Mouse (Mus musculus) erythroblast, embryonic 14.5 days (primary cell): ENCODE data around the gene Slc35g1. TPM values are rescaled to one million over a fixed set of nuclear protein-coding genes. Genes with fewer than 3 reads are reported as not detected.

Experiments used
- H3K27me3 ChIP-seq: 2 replicates; pipeline ENCODE4 v1.6.1; 2012; ENCODE audit warnings: inconsistent platforms; ENCODE audit not compliant: control insufficient read depth
- H3K36me3 ChIP-seq: 2 replicates; pipeline ENCODE4 v1.6.1; 2012; ENCODE audit warnings: mild to moderate bottlenecking, inconsistent platforms; ENCODE audit not compliant: control insufficient read depth
- H3K4me1 ChIP-seq: 2 replicates; pipeline ENCODE4 v1.6.1; 2012; ENCODE audit warnings: inconsistent platforms; ENCODE audit not compliant: control insufficient read depth
- H3K4me3 ChIP-seq: replicated peaks from 2 replicates; pipeline ENCODE3; 2012; ENCODE audit warnings: moderate library complexity, mild to moderate bottlenecking, inconsistent platforms
- H3K9me3 ChIP-seq: 2 replicates; pipeline ENCODE4 v1.6.1; 2012; ENCODE audit warnings: low read length, inconsistent platforms, mixed read lengths; ENCODE audit not compliant: control insufficient read depth
- GATA1 ChIP-seq: IDR thresholded peaks from 2 replicates; pipeline ENCODE4 v1.6.1; 2012; ENCODE audit warnings: low read length, inconsistent platforms, mixed read lengths
- TAL1 ChIP-seq: IDR thresholded peaks from 3 replicates; pipeline ENCODE4 v1.6.1; 2012; ENCODE audit warnings: low read length, inconsistent platforms, mixed read lengths
- polyA plus RNA-seq: library from polyadenylated mRNA; stranded (reverse); fragments of >175 nt; gene quantifications from 2 replicates; pipeline ENCODE4 v1.2.3, GENCODE M21; 2012

Slc35g1 gene
- polyA plus RNA-seq, 1 experiment = 0.19 TPM

- Histone ChIP-seq H3K36me3 (no peaks in the 10 kb centered on the region), H3K9me3 (no peaks in the 10 kb centered on the region), H3K4me3 (no peak overlapping the region), H3K4me1 (no peaks in the 10 kb centered on the region), H3K27me3 (no peaks in the 10 kb centered on the region)
- TF ChIP-seq TAL1 (no peak), GATA1 (no peak)
These were observed 23.1 kb downstream of the Slc35g1 start for GRCm38 (mm10) chr19:38418819-38419423.

DNA sequence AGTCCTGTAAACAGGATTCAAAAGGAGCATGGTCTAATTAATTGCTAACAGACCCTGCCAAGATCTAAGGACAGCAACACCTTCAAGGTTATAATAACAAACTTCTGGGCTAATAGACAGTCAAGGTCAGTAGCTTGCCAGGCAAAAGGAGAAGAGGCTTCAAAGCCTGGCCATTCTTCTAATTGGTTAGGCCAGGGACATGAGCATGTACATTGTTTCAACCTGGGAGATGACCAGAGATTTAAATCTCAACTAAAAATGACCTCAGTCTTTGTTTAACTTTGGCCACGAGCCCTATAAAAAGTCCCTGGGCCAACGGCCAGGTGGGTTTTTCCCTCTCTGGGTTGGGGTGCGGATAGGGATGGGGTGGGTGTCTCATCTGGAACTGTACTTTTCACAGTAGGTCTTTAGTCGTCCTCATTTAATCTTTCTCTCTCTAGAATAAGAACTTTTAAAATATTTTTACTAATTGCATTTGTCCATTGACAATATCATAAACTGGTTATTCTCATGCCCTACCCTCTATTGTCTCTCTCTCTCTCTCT, 25.0 kb downstream of the Slc35g1 start:
- no peaks in the 10 kb centered on the region for H3K36me3 ChIP-seq
- no peaks in the 10 kb centered on the region for H3K9me3 ChIP-seq
- no peaks in the 10 kb centered on the region for H3K27me3 ChIP-seq
- H3K4me1 ChIP-seq = no peaks in the 10 kb centered on the region
- TF ChIP-seq GATA1 (no peak), TAL1 (no peak)
- H3K4me3 ChIP-seq = no peak overlapping the region

GRCm38 (mm10) chr19:38421436-38421835, 25.7 kb downstream of the Slc35g1 start:
- Histone ChIP-seq H3K36me3 (no peaks in the 10 kb centered on the region), H3K9me3 (no peaks in the 10 kb centered on the region), H3K4me1 (no peaks in the 10 kb centered on the region), H3K27me3 (no peaks in the 10 kb centered on the region), H3K4me3 (no peak overlapping the region)
- no peak for TF ChIP-seq TAL1
- TF ChIP-seq GATA1 = no peak

DNA sequence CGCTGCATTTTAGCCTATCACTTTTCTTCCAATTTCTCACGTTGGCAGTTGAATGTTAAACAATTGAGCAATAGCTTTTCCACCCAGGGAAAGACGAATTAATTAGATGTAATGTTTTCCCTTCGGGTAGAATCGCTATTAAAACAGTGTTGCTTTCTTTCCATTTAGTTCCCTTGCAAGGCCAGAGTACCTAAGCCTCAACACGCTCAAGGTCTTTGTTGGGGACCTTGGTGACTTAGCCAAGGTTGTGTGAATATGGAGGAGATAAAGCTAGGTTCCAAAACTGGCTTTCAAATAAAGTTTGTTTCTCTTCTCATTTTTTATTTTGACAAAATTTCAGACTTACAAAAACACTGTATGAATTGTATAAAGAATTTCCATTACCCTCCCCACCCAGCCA, 27.1 kb downstream of the Slc35g1 start:
- no peaks in the 10 kb centered on the region for H3K27me3 ChIP-seq
- no peak overlapping the region for H3K4me3 ChIP-seq
- no peaks in the 10 kb centered on the region for H3K4me1 ChIP-seq
- no peaks in the 10 kb centered on the region for H3K36me3 ChIP-seq
- no peaks in the 10 kb centered on the region for H3K9me3 ChIP-seq
- TF ChIP-seq TAL1 (no peak), GATA1 (no peak)

DNA sequence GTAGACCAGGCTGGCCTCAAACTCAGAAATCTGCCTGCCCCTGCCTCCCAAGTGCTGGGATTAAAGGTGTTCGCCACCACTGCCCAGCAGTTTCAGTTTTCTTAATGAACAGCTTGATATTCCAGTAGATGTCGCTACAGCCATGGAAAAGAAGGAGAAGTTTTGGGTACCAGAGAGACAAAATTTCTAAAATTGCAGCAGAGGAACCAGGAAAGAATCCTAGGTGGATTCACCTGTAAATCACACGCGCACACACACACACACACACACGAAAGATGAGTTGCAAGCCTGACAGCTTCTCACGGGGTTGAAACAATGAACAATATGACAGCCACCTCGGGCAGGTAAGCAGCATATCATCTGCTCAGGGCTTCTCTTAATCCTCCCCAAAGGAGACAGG, 28.1 kb downstream of the Slc35g1 start:
- Histone ChIP-seq H3K36me3 (no peaks in the 10 kb centered on the region), H3K27me3 (no peaks in the 10 kb centered on the region), H3K4me3 (no peak overlapping the region), H3K4me1 (no peaks in the 10 kb centered on the region), H3K9me3 (no peaks in the 10 kb centered on the region)
- TF ChIP-seq GATA1 = no peak
- TF ChIP-seq TAL1 = no peak

DNA sequence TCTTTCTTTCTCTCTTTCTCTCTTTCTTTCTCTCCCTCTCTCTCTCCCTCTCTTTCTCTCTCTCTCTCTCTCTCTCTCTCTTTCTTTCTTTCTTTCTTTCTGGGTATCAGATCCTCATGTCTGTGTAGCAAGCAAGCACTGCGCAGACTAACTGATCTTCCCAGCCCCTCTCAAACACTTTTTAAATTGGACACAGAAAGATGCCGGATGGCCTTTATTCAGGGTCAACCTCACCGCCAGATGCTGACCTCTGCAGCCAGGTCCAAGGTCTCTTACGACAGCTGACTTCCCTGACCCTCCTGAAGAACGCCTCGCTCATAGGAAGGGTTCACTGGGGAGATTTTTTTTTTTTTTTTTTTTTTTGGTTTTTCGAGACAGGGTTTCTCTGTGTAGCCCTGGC, 28.8 kb downstream of the Slc35g1 start:
- Histone ChIP-seq H3K9me3 (no peaks in the 10 kb centered on the region), H3K4me1 (no peaks in the 10 kb centered on the region), H3K4me3 (no peak overlapping the region), H3K27me3 (no peaks in the 10 kb centered on the region), H3K36me3 (no peaks in the 10 kb centered on the region)
- TF ChIP-seq GATA1 = no peak
- no peak for TF ChIP-seq TAL1

DNA sequence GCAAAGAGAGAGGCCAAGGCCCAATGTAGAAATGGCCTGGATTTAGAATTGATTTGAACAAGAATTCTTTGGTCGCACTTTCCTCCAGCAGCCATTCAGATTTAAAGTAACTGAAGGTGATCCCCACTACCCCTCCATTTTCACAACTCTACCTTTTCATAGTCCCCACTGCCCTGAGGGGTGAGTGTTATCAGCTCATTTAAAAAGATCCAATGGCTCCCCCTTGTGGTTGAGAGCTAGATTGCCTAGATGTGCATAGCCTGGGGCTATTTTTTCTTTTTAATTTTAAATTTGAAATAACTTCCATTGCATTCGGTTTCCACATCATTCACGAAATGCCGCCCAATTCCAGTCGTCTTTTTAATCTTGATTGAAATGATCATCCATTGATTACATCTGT, 33.5 kb downstream of the Slc35g1 start:
- TF ChIP-seq TAL1 = no peak
- TF ChIP-seq GATA1 = no peak
- no peak overlapping the region for H3K4me3 ChIP-seq
- no peaks in the 10 kb centered on the region for H3K9me3 ChIP-seq
- H3K36me3 ChIP-seq = no peaks in the 10 kb centered on the region
- no peaks in the 10 kb centered on the region for H3K4me1 ChIP-seq
- no peaks in the 10 kb centered on the region for H3K27me3 ChIP-seq

DNA sequence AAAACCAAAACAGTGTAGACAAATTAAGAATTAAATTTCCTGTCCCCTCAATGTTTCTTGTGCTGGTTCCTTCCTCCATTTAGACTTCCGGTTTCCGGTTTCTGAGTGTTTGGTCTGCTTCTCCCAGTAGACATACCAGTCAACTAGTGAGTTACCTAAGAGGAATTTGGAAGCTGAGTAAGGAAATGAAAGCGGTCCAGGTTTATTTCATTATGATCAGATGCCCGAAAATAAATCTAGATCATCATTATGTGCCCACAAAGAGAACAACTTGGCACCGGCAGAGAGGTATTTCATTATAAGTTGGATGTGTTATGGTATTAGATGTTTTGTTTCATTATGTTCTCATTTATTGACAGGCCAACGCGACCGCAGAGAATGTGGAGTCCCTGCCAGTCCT, 34.7 kb downstream of the Slc35g1 start:
- H3K27me3 ChIP-seq = no peaks in the 10 kb centered on the region
- no peak overlapping the region for H3K4me3 ChIP-seq
- TF ChIP-seq TAL1 = no peak
- TF ChIP-seq GATA1 = no peak
- no peaks in the 10 kb centered on the region for H3K36me3 ChIP-seq
- H3K4me1 ChIP-seq = no peaks in the 10 kb centered on the region
- H3K9me3 ChIP-seq = peaks cover 3% of the 10 kb centered on the region; the same call in 1 of the 2 replicates

- H3K36me3 ChIP-seq = no peaks in the 10 kb centered on the region
- TF ChIP-seq GATA1 (no peak), TAL1 (no peak)
- H3K9me3 ChIP-seq = peaks cover 5% of the 10 kb centered on the region; the same call in 1 of the 2 replicates
- no peaks in the 10 kb centered on the region for H3K4me1 ChIP-seq
- H3K4me3 ChIP-seq = no peak overlapping the region
- H3K27me3 ChIP-seq = no peaks in the 10 kb centered on the region
These were observed 35.5 kb downstream of the Slc35g1 start for GRCm38 (mm10) chr19:38431326-38431725.

DNA sequence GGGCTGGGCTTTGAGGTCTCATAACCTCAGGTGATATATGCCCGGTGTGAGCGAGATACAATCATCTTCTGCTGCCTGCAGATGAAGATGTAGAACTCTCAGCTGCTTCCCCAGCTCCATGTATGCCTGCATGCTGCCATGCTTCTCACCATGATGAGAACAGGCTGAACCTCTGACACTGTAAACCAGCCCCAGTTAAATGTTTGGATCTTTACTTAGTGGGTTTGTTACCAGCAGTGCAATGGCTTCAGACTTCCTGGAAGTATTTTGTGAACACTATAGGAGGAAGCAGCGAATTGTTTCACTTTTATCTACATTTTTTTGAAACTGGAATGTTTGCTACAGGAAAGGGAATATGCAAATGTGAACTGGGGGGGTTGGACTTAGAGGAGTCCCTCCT, 36.2 kb downstream of the Slc35g1 start:
- no peak for TF ChIP-seq TAL1
- no peak for TF ChIP-seq GATA1
- H3K36me3 ChIP-seq = no peaks in the 10 kb centered on the region
- no peaks in the 10 kb centered on the region for H3K27me3 ChIP-seq
- no peak overlapping the region for H3K4me3 ChIP-seq
- peaks cover 5% of the 10 kb centered on the region; the same call in 1 of the 2 replicates for H3K9me3 ChIP-seq
- H3K4me1 ChIP-seq = no peaks in the 10 kb centered on the region
